Mouse (Mus musculus): ENCODE data around the gene Ankrd40.
A peak's percentile ranks its signal among the peaks of the same experiment; 100 is the strongest.

DNA sequence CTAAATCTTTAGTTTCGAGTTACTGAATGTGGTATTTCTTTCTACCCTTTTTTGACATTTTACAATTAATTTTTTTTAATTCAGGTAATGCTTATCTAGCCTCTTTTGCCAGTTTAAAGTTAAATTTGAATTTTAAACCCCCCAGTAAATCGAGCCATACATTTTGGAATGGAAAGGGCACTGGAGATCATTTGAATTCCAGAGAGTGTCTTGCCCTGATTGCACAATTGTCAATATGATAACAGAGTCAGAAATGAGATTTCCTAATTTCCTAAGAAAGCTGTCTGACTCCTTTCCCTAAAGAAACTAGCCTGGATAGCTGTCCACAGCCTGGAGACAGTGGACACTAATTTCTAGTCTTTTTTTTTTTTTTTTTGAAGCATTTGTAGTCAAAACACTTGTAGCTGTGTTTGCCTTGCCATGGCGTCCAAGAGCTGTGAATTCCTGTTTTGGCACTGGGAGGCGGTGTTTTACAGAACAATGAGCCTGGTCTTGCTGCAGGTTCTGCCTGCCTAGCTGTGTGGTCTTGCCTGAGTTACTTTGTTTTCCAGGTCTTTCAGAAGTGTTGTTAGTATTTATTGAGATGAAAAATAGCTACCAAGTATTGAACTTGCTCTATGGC is 1.6 kb downstream of the Ankrd40 start:
- peak; percentile 13; the same call in 1 of the 2 replicates for TF ChIP-seq CTCF (conservative IDR thresholded peaks at IDR 0.05; ENCODE audit: low read length)
- TF ChIP-seq POU5F1 (IDR thresholded peaks at IDR 0.05; ENCODE audit: borderline replicate concordance, low read length), result no peak
- no peak for TF ChIP-seq NANOG (IDR thresholded peaks at IDR 0.05; ENCODE audit: borderline replicate concordance, low read length)
